Mouse (Mus musculus): Measurements from ENCODE around the gene 1110017D15Rik. TPM values are rescaled to one million over a fixed set of nuclear protein-coding genes. Genes with fewer than 3 reads are reported as not detected.

Gene 1110017D15Rik
- polyA plus RNA-seq, 1 experiment from 2014 or later = 8.3 TPM

DNA sequence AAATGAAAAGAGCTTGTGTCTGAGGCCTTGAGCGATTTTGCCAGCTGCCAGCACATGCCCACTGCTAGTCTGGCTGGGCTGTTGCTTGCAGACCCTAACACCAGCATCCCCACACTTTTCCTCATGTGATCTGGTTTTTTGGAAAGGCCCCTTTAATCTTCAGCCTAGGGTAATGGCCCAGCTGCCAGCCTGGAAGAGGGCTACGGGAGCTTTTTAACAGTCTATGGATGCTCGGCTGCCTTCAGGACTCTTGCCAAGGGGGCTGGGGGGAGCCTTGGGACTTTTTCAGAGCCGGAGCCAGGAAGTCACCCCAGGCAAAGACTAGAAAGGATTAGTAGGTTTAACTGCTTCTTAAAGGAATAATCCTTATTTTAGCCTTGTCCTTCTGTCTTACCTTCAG, 3.8 kb downstream of the 1110017D15Rik start:
- Histone ChIP-seq H3K27ac (no peak overlapping the region), H3K4me1 (replicated peaks) (peaks cover 10% of the 10 kb centered on the region), H3K27me3 (peaks cover 12% of the 10 kb centered on the region), H3K9ac (replicated peaks) (0 out of 2 replicates have a peak overlapping the region, but pooled peaks have one; percentile 8), H3K9me3 (no peaks in the 10 kb centered on the region), H3K4me2 (replicated peaks) (no peak overlapping the region), H3K4me3 (replicated peaks) (no peak overlapping the region), H3K36me3 (peaks cover 6% of the 10 kb centered on the region)
- 20% methylated on average over 4 of the region's 4 CpGs for whole genome bisulfite sequencing
- ATAC-seq = peak; percentile 70

DNA sequence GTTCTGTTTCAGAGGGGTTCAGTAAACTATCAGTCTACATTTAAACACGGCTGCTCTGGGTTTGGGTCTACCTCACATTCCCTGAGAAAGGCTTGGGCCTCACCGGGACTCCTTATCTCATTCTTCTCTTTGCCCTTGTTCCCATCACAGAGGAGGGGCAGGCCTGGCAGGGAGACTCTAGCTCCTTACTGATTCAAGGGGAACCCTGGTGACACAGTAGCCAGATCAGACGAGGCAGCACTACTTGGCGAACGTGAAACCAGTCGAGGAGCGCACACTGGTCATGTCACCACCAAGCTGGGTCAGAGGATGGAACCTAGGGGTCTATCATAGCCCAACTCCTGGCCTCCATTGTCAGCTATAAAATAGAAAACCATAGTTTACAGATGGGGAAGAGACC, 9.1 kb downstream of the 1110017D15Rik start:
- Histone ChIP-seq H3K4me3 (replicated peaks) (no peak overlapping the region), H3K27ac (no peak overlapping the region), H3K4me1 (replicated peaks) (peaks cover 23% of the 10 kb centered on the region), H3K27me3 (peaks cover 16% of the 10 kb centered on the region), H3K9ac (replicated peaks) (no peak overlapping the region), H3K36me3 (no peaks in the 10 kb centered on the region), H3K4me2 (replicated peaks) (peak overlapping the region; percentile 76), H3K9me3 (no peaks in the 10 kb centered on the region)
- no peak for ATAC-seq
- 42% methylated on average over 7 of the region's 7 CpGs for WGBS

- peaks cover 26% of the 10 kb centered on the region for H3K4me1 ChIP-seq (replicated peaks)
- peak overlapping the region; percentile 82 for H3K9ac ChIP-seq (replicated peaks)
- no peaks in the 10 kb centered on the region for H3K9me3 ChIP-seq
- peak; percentile 21; the same call in 1 of the 2 replicates for ATAC-seq
- under 1% methylated on average over 22 of the region's 22 CpGs for WGBS
- peak overlapping the region; percentile 54 for H3K4me3 ChIP-seq (replicated peaks)
- H3K27ac ChIP-seq = peak overlapping the region; percentile 59
- no peaks in the 10 kb centered on the region for H3K36me3 ChIP-seq
- H3K27me3 ChIP-seq = peaks cover 13% of the 10 kb centered on the region
- H3K4me2 ChIP-seq (replicated peaks) = peak overlapping the region; percentile 76
These were observed 9.7 kb downstream of the 1110017D15Rik start for GRCm38 (mm10) chr4:41507326-41507924.

DNA sequence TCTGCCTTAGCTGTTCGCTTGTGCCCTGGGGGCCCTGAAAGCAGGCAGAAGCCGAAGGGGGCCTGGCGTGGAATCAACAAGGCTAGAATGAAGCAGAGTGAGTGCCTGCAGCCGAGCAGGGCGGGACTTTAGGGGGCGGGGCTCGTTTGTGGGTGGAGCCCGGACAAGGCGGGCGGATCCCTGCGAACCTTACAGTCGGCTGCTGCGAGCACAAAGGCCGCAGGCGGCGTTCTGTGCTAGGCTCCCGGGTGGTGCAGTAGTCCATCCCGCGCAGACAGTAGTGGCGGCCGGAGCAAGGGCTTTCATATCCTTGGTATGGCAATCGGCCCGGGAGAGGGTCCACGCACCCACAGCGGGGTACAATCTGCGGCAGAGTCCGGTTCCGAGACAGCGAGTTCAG, 10.2 kb downstream of the 1110017D15Rik start:
- Histone ChIP-seq H3K9me3 (no peaks in the 10 kb centered on the region), H3K27ac (peak overlapping the region; percentile 59), H3K36me3 (no peaks in the 10 kb centered on the region), H3K9ac (replicated peaks) (peak overlapping the region; percentile 82), H3K27me3 (peaks cover 19% of the 10 kb centered on the region), H3K4me2 (replicated peaks) (peak overlapping the region; percentile 76), H3K4me1 (replicated peaks) (peaks cover 31% of the 10 kb centered on the region), H3K4me3 (replicated peaks) (peak overlapping the region; percentile 54)
- ATAC-seq = peak; percentile 79
- WGBS = under 1% methylated on average over 29 of the region's 29 CpGs

GRCm38 (mm10) chr4:41506156-41506555, 11.0 kb downstream of the 1110017D15Rik start:
- Histone ChIP-seq H3K4me1 (replicated peaks) (peaks cover 35% of the 10 kb centered on the region), H3K27ac (peak overlapping the region; percentile 59; the same call in 1 of the 2 replicates), H3K36me3 (no peaks in the 10 kb centered on the region), H3K4me2 (replicated peaks) (peak overlapping the region; percentile 76), H3K9ac (replicated peaks) (peak overlapping the region; percentile 82; the same call in 1 of the 2 replicates), H3K27me3 (peaks cover 26% of the 10 kb centered on the region), H3K9me3 (no peaks in the 10 kb centered on the region), H3K4me3 (replicated peaks) (peak overlapping the region; percentile 54; the same call in 1 of the 2 replicates)
- 9% methylated on average over 13 of the region's 13 CpGs for WGBS
- ATAC-seq = no peak

- no peak for ATAC-seq
- Histone ChIP-seq H3K36me3 (no peaks in the 10 kb centered on the region), H3K4me1 (replicated peaks) (peaks cover 35% of the 10 kb centered on the region), H3K4me2 (replicated peaks) (no peak overlapping the region), H3K9ac (replicated peaks) (no peak overlapping the region), H3K27me3 (peaks cover 36% of the 10 kb centered on the region), H3K9me3 (no peaks in the 10 kb centered on the region), H3K4me3 (replicated peaks) (no peak overlapping the region), H3K27ac (no peak overlapping the region)
- 50% methylated on average over 11 of the region's 11 CpGs for WGBS
These were observed 12.0 kb downstream of the 1110017D15Rik start for GRCm38 (mm10) chr4:41505131-41505551.

- no peak overlapping the region for H3K4me3 ChIP-seq (replicated peaks)
- H3K4me2 ChIP-seq (replicated peaks) = no peak overlapping the region
- H3K9me3 ChIP-seq = no peaks in the 10 kb centered on the region
- H3K27me3 ChIP-seq = peaks cover 44% of the 10 kb centered on the region
- ATAC-seq = no peak
- H3K4me1 ChIP-seq (replicated peaks) = peaks cover 37% of the 10 kb centered on the region
- WGBS = 80% methylated on average over 5 of the region's 5 CpGs
- no peak overlapping the region for H3K27ac ChIP-seq
- no peak overlapping the region for H3K9ac ChIP-seq (replicated peaks)
- no peaks in the 10 kb centered on the region for H3K36me3 ChIP-seq
These were observed 12.8 kb downstream of the 1110017D15Rik start for GRCm38 (mm10) chr4:41504325-41504724.

DNA sequence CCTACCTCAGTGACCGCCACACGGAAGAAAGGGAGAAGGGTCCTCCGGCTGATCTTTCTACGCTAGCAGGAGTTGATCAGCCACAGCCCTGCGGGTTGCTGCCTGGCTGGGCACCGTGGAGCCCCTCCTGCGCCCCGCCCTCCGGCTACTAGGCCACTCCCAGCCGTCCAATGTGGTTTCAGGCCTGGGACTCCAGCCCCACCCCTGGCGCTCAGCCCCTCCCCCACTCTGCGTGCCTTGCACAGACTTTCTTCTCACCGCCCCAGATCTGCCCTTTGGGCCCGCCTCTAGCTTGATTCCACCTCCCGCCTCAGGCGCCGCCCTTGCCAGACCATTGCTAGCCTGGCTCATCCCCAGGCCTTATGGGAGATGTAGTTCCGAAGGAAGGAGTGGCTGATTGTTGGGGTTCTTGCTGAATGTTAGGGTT, 14.1 kb downstream of the 1110017D15Rik start, which contains the start of gene AI464131:
Gene AI464131, minus strand, starts transcription at position 91 of the 427 bp plus-strand sequence.
- Histone ChIP-seq H3K27ac (peak within 1 kb of the TSS; percentile 60), H3K9me3 (no peaks in the 10 kb centered on the region), H3K9ac (replicated peaks) (peak within 1 kb of the TSS; percentile 58), H3K36me3 (no peaks in the 10 kb centered on the region), H3K4me3 (replicated peaks) (peak within 1 kb of the TSS; percentile 40), H3K4me1 (replicated peaks) (peaks cover 49% of the 10 kb centered on the region), H3K27me3 (peaks cover 45% of the 10 kb centered on the region), H3K4me2 (replicated peaks) (peak within 1 kb of the TSS; percentile 61)
- peak; percentile 87 for ATAC-seq
- WGBS = 1% methylated on average over 17 of the region's 18 CpGs

- Histone ChIP-seq H3K9me3 (no peaks in the 10 kb centered on the region), H3K4me3 (replicated peaks) (peak overlapping the region; percentile 40), H3K4me1 (replicated peaks) (peaks cover 49% of the 10 kb centered on the region), H3K9ac (replicated peaks) (peak overlapping the region; percentile 58), H3K27ac (peak overlapping the region; percentile 60), H3K4me2 (replicated peaks) (peak overlapping the region; percentile 61), H3K27me3 (peaks cover 51% of the 10 kb centered on the region), H3K36me3 (no peaks in the 10 kb centered on the region)
- ATAC-seq = peak; percentile 29
- 6% methylated on average over 20 of the region's 20 CpGs for WGBS
These were observed 14.8 kb downstream of the 1110017D15Rik start for GRCm38 (mm10) chr4:41502171-41502940.

- 79% methylated on average over 4 of the region's 4 CpGs for WGBS
- no peaks in the 10 kb centered on the region for H3K9me3 ChIP-seq
These were observed 16.3 kb downstream of the 1110017D15Rik start for GRCm38 (mm10) chr4:41500787-41501186.

DNA sequence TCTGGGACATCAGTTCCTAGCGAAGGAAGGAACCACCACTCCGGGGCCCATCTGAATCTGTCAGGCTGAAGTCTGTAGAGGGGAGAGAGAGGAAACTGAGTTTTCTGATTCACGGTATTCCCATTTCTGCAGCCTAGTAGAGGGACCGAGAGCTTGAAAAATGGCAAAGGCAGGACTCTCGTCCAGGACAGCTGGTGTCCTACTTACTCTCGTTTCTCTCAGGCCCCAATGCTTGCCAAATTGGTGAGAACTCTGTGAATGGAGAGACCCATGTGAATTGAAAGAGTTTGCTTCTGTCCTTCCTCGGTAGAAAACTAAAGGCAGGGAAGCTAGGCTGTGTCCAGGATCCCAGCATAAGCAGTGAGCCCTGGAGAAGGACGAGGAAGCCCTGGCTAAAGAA, 17.5 kb downstream of the 1110017D15Rik start:
- no peak overlapping the region for H3K27ac ChIP-seq
- WGBS = 56% methylated on average over 8 of the region's 8 CpGs
- H3K4me3 ChIP-seq (replicated peaks) = 0 out of 2 replicates have a peak overlapping the region, but pooled peaks have one; percentile 25
- H3K4me2 ChIP-seq (replicated peaks) = 0 out of 2 replicates have a peak overlapping the region, but pooled peaks have one; percentile 59
- no peaks in the 10 kb centered on the region for H3K9me3 ChIP-seq
- peaks cover 69% of the 10 kb centered on the region for H3K27me3 ChIP-seq
- no peak for ATAC-seq
- no peaks in the 10 kb centered on the region for H3K36me3 ChIP-seq
- no peak overlapping the region for H3K9ac ChIP-seq (replicated peaks)
- peaks cover 40% of the 10 kb centered on the region for H3K4me1 ChIP-seq (replicated peaks)

More at GRCm38 (mm10) chr4:41500787-41501186, 16.3 kb downstream of the 1110017D15Rik start:
- no peaks in the 10 kb centered on the region for H3K36me3 ChIP-seq
- no peak overlapping the region for H3K4me3 ChIP-seq (replicated peaks)
- no peak overlapping the region for H3K27ac ChIP-seq
- H3K27me3 ChIP-seq = peaks cover 66% of the 10 kb centered on the region
- peaks cover 41% of the 10 kb centered on the region for H3K4me1 ChIP-seq (replicated peaks)
- H3K4me2 ChIP-seq (replicated peaks) = no peak overlapping the region
- H3K9ac ChIP-seq (replicated peaks) = no peak overlapping the region
- ATAC-seq = no peak

DNA sequence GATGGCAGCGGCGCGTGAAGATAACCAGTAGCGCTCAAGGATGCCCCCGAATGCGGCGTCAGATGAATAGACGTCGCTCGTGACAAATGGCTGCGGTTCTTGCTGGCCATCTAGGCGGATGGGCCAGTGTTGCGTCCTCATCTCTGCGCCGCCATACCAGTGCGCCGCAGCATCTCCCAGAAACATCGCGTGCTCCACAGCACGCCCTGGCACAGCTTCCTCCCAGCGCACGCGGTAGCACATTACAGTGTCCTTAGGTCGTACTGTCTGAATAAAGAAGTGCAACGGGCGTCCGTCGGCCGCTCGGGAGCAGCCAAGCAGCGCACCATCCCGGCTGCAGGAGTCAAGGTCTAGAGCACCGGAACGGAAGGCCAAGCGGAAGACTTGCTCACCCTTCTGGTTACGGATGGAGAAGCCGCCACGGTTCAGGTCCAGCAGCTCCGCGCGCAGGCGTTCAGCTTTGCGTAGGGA, 18.2 kb downstream of the 1110017D15Rik start:
- H3K4me2 ChIP-seq (replicated peaks) = peak overlapping the region; percentile 59
- 5% methylated on average over 43 of the region's 43 CpGs for WGBS
- no peaks in the 10 kb centered on the region for H3K9me3 ChIP-seq
- 0 out of 2 replicates have a peak, but pooled peaks cover 4% of the 10 kb centered on the region for H3K36me3 ChIP-seq
- H3K4me1 ChIP-seq (replicated peaks) = peaks cover 40% of the 10 kb centered on the region
- no peak for ATAC-seq
- peak overlapping the region; percentile 25 for H3K4me3 ChIP-seq (replicated peaks)
- H3K9ac ChIP-seq (replicated peaks) = peak overlapping the region; percentile 4
- H3K27ac ChIP-seq = no peak overlapping the region
- H3K27me3 ChIP-seq = peaks cover 69% of the 10 kb centered on the region

Measured in midbrain, embryonic 13.5 days (tissue).